Mouse (Mus musculus) urinary bladder, postnatal 14 days (tissue): Measurements from ENCODE around the gene Slc25a19.
"Not testable (repeated sequence)": the region's sequence is repeated elsewhere in the genome, so short reads cannot be mapped to it uniquely, and the experiment has no call there.

Experiments
- DNase-seq: peaks from one replicate; pipeline ENCODE4 v3.0.0; 2021; ENCODE audit warnings: low spot score

The Slc25a19 gene

GRCm38 (mm10) chr11:115627705-115628464 lies at the start of gene Slc25a19:
Slc25a19 (minus strand) TSS chr11:115628295.
- peak; percentile 100 for DNase-seq

- no peak for DNase-seq
Measured at GRCm38 (mm10) chr11:115677511-115677910, 49.4 kb upstream of the Slc25a19 start.

GRCm38 (mm10) chr11:115676738-115677137 lies 48.6 kb upstream of the Slc25a19 start:
- no peak for DNase-seq

- no peak for DNase-seq
Measured at GRCm38 (mm10) chr11:115674235-115674865, 46.3 kb upstream of the Slc25a19 start.

GRCm38 (mm10) chr11:115673471-115674234 lies 45.6 kb upstream of the Slc25a19 start:
- no peak for DNase-seq

GRCm38 (mm10) chr11:115672226-115672987 lies 44.3 kb upstream of the Slc25a19 start:
- no peak for DNase-seq

- no peak for DNase-seq
Measured at GRCm38 (mm10) chr11:115670451-115671050, 42.5 kb upstream of the Slc25a19 start.

GRCm38 (mm10) chr11:115663676-115664335 lies 35.7 kb upstream of the Slc25a19 start:
- DNase-seq = no peak

- no peak for DNase-seq
Measured at GRCm38 (mm10) chr11:115660376-115660775, 32.3 kb upstream of the Slc25a19 start.

GRCm38 (mm10) chr11:115658521-115658920 lies 30.4 kb upstream of the Slc25a19 start:
- peak; percentile 16 for DNase-seq

GRCm38 (mm10) chr11:115654128-115654527 lies 26.0 kb upstream of the Slc25a19 start:
- DNase-seq = no peak

- DNase-seq = no peak
Measured at GRCm38 (mm10) chr11:115653194-115653593, 25.1 kb upstream of the Slc25a19 start.

GRCm38 (mm10) chr11:115651680-115652079 lies 23.6 kb upstream of the Slc25a19 start:
- no peak for DNase-seq

- no peak for DNase-seq
Measured at GRCm38 (mm10) chr11:115649706-115650105, 21.6 kb upstream of the Slc25a19 start.

GRCm38 (mm10) chr11:115647459-115647858 lies 19.4 kb upstream of the Slc25a19 start:
- DNase-seq = peak; percentile 59

GRCm38 (mm10) chr11:115646439-115646838 lies 18.3 kb upstream of the Slc25a19 start:
- DNase-seq = no peak

- DNase-seq = not testable (repeated sequence)
Measured at GRCm38 (mm10) chr11:115645498-115645897, 17.4 kb upstream of the Slc25a19 start.

GRCm38 (mm10) chr11:115644308-115644707 lies 16.2 kb upstream of the Slc25a19 start:
- DNase-seq = no peak

GRCm38 (mm10) chr11:115643265-115643664 lies 15.2 kb upstream of the Slc25a19 start:
- DNase-seq = no peak

GRCm38 (mm10) chr11:115642705-115643104 lies 14.6 kb upstream of the Slc25a19 start:
- no peak for DNase-seq

GRCm38 (mm10) chr11:115641664-115642036 lies 13.6 kb upstream of the Slc25a19 start:
- DNase-seq = no peak
